Mouse (Mus musculus) midbrain, embryonic 10.5 days (tissue): ENCODE results near the gene Gm3532. TPM values are rescaled to one million over a fixed set of nuclear protein-coding genes. Genes with fewer than 3 reads are reported as not detected.
"Not testable (repeated sequence)": the region's sequence is repeated elsewhere in the genome, so short reads cannot be mapped to it uniquely, and the experiment has no call there.

Experiments
- DNase-seq: peaks from one replicate; pipeline ENCODE4 v3.0.0-alpha.2; 2017; ENCODE audit warnings: low spot score
- H3K27ac ChIP-seq: fragments of 300-500 bp; sonication (generic); replicated peaks from 2 replicates; pipeline ENCODE4 v1.5.1; 2016; ENCODE audit warnings: mild to moderate bottlenecking
- H3K27me3 ChIP-seq: fragments of 300-500 bp; sonication (generic); 2 replicates; pipeline ENCODE4 v1.6.1; 2016; ENCODE audit warnings: low read depth, mild to moderate bottlenecking; ENCODE audit not compliant: poor library complexity, severe bottlenecking
- H3K36me3 ChIP-seq: fragments of 300-500 bp; sonication (generic); 2 replicates; pipeline ENCODE4 v1.6.1; 2016; ENCODE audit warnings: mild to moderate bottlenecking, moderate library complexity
- H3K4me1 ChIP-seq: fragments of 300-500 bp; sonication (generic); 2 replicates; pipeline ENCODE4 v1.6.1; 2016
- H3K4me3 ChIP-seq: fragments of 300-500 bp; sonication (generic); 2 replicates; pipeline ENCODE4 v1.5.1; 2016; ENCODE audit warnings: mild to moderate bottlenecking, moderate library complexity
- H3K9me3 ChIP-seq: fragments of 300-500 bp; sonication (generic); replicated peaks from 2 replicates; pipeline ENCODE4 v1.6.1; 2016; ENCODE audit warnings: mild to moderate bottlenecking
- WGBS: fragments of 180-500 bp; shearing (Covaris S2); methylation state at CpG from one replicate; pipeline ENCODE4 v1.1.7; 2016; 5-methylcytosine and 5-hydroxymethylcytosine counted together
- polyA plus RNA-seq: library from polyadenylated mRNA; unstranded; fragments of >200 nt; fragmentation: Nextera tagmentation; extraction: Ambion mirVana; gene quantifications from 2 replicates; pipeline ENCODE4 v1.2.1, GENCODE M21; 2016

Gene Gm3532
- not detected in 2 replicates for polyA plus RNA-seq

GRCm38 (mm10) chr14:5538196-5538595 lies at the start of gene Gm3532:
Gene Gm3532 (plus strand): TSS chr14:5538496.
- not testable (repeated sequence) for H3K9me3 ChIP-seq, H3K4me1 ChIP-seq, H3K36me3 ChIP-seq, H3K27me3 ChIP-seq, DNase-seq, H3K4me3 ChIP-seq, H3K27ac ChIP-seq
- WGBS, result no CpG with 5 or more reads among the region's 2 CpGs

- H3K9me3 ChIP-seq, H3K4me3 ChIP-seq, DNase-seq, H3K36me3 ChIP-seq, H3K4me1 ChIP-seq, H3K27me3 ChIP-seq, H3K27ac ChIP-seq: not testable (repeated sequence)
- no CpG with 5 or more reads among the region's 35 CpGs for WGBS
Observed at GRCm38 (mm10) chr14:5501374-5501773, 36.9 kb upstream of the Gm3532 start, which contains the start of gene Gm3488. Gene Gm3488 (plus strand): TSS chr14:5501674.

Other genes with a start within 250 kb of the Gm3532 start
- gene Gm3542, start 203.6 kb upstream of the Gm3532 start, polyA plus RNA-seq, result not detected in 2 replicates
- not detected in 2 replicates for gene Gm3500, start 149.4 kb upstream of the Gm3532 start, polyA plus RNA-seq
- gene Gm3194, start 83.0 kb upstream of the Gm3532 start, polyA plus RNA-seq, result 1.1 TPM in 1 of 2 replicates, not detected in the other
- not detected in 2 replicates for gene Gm8246, start 60.7 kb upstream of the Gm3532 start, polyA plus RNA-seq
- not detected in 2 replicates for gene Gm3187, start 54.3 kb upstream of the Gm3532 start, polyA plus RNA-seq
- 1.8 TPM in 2 replicates for gene Gm3488, start 36.8 kb upstream of the Gm3532 start, polyA plus RNA-seq
- not detected in 2 replicates for gene Gm8265, start 94.5 kb downstream of the Gm3532 start, polyA plus RNA-seq
- not detected in 2 replicates for gene Gm9603, start 149.0 kb downstream of the Gm3532 start, polyA plus RNA-seq
- 0.10 and 0.48 TPM in 2 replicates for gene Gm3373, start 203.1 kb downstream of the Gm3532 start, polyA plus RNA-seq